Mouse (Mus musculus): ENCODE results near the gene Adap1. TPM values are rescaled to one million over a fixed set of nuclear protein-coding genes. Genes with fewer than 3 reads are reported as not detected.

Adap1 gene
- polyA plus RNA-seq, 1 experiment from 2014 or later = 1.4 TPM

- Histone ChIP-seq H3K9ac (ENCODE audit: low read depth, low read length) (no peak overlapping the region), H3K4me1 (ENCODE audit: control insufficient read depth, insufficient read depth, low read length) (no peaks in the 10 kb centered on the region; the same call in 1 of the 2 replicates), H3K4me3 (ENCODE audit: low read depth, low read length) (no peak overlapping the region), H3K4me2 (no peak overlapping the region), H3K9me3 (replicated peaks; ENCODE audit: control insufficient read depth, low read length) (no peaks in the 10 kb centered on the region), H3K36me3 (ENCODE audit: control insufficient read depth, insufficient read depth, low read length) (no peaks in the 10 kb centered on the region), H3K27me3 (ENCODE audit: control insufficient read depth, insufficient read depth, low read length) (peaks cover 36% of the 10 kb centered on the region), H3K27ac (ENCODE audit: low read depth, low read length) (no peak overlapping the region)
- WGBS (ENCODE audit: insufficient replicate concordance) = 28% methylated on average over 19 of the region's 19 CpGs
- no peak for ATAC-seq (replicated peaks; ENCODE audit: insufficient number of reproducible peaks, low FRiP score, low TSS enrichment)
These were observed 29.9 kb upstream of the Adap1 start for GRCm38 (mm10) chr5:139355235-139355772.

DNA sequence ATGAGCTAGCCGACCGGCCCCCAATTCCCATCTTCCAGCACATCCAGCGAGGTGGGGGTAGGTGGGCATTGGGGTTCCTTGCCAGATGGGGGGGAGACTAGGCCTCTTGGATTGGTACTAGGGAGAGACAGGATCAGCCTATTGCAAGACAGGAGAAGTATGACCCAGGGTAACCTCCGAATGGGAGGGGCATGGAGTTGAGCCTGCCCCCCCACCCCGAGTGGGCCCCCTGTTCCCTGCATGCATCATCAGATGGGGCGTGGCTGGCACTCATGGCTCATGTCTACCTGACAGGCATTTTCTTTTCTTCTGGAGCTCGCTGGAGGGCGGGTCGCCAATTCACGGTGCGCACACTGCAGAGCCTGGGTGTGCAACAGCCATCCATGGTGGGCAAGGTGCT is 28.5 kb upstream of the Adap1 start:
- Histone ChIP-seq H3K4me2 (no peak overlapping the region), H3K36me3 (ENCODE audit: control insufficient read depth, insufficient read depth, low read length) (no peaks in the 10 kb centered on the region), H3K9ac (ENCODE audit: low read depth, low read length) (no peak overlapping the region), H3K9me3 (replicated peaks; ENCODE audit: control insufficient read depth, low read length) (no peaks in the 10 kb centered on the region), H3K4me3 (ENCODE audit: low read depth, low read length) (no peak overlapping the region), H3K27me3 (ENCODE audit: control insufficient read depth, insufficient read depth, low read length) (peaks cover 36% of the 10 kb centered on the region), H3K4me1 (ENCODE audit: control insufficient read depth, insufficient read depth, low read length) (no peaks in the 10 kb centered on the region; the same call in 1 of the 2 replicates), H3K27ac (ENCODE audit: low read depth, low read length) (no peak overlapping the region)
- no peak for ATAC-seq (replicated peaks; ENCODE audit: insufficient number of reproducible peaks, low FRiP score, low TSS enrichment)
- WGBS (ENCODE audit: insufficient replicate concordance) = 80% methylated on average over 11 of the region's 11 CpGs

DNA sequence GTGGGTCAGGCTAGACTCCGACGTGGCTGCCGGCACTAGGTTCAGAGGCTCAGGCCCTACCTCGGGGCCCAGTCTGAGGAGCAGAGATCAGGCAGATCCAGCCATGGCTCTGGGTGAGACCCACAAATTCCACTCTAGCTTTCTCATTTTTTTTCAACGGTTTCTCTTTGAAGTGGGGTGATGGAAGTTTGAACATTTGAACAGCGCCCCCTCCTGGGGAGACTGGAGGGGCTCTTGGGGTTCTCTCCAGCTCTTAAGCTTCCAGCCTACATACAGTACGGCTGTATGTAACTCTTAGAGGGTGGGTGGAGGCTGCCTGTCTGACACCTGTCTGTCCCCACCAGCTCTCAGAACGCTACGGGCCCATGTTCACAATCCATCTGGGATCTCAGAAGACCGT is 28.1 kb upstream of the Adap1 start:
- no peak overlapping the region for H3K9ac ChIP-seq (ENCODE audit: low read depth, low read length)
- no peak for ATAC-seq (replicated peaks; ENCODE audit: insufficient number of reproducible peaks, low FRiP score, low TSS enrichment)
- H3K9me3 ChIP-seq (replicated peaks; ENCODE audit: control insufficient read depth, low read length) = no peaks in the 10 kb centered on the region
- H3K36me3 ChIP-seq (ENCODE audit: control insufficient read depth, insufficient read depth, low read length) = no peaks in the 10 kb centered on the region
- no peak overlapping the region for H3K27ac ChIP-seq (ENCODE audit: low read depth, low read length)
- H3K4me3 ChIP-seq (ENCODE audit: low read depth, low read length) = no peak overlapping the region
- H3K4me1 ChIP-seq (ENCODE audit: control insufficient read depth, insufficient read depth, low read length) = no peaks in the 10 kb centered on the region; the same call in 1 of the 2 replicates
- WGBS (ENCODE audit: insufficient replicate concordance) = 56% methylated on average over 10 of the region's 10 CpGs
- H3K4me2 ChIP-seq = no peak overlapping the region
- H3K27me3 ChIP-seq (ENCODE audit: control insufficient read depth, insufficient read depth, low read length) = peaks cover 36% of the 10 kb centered on the region

DNA sequence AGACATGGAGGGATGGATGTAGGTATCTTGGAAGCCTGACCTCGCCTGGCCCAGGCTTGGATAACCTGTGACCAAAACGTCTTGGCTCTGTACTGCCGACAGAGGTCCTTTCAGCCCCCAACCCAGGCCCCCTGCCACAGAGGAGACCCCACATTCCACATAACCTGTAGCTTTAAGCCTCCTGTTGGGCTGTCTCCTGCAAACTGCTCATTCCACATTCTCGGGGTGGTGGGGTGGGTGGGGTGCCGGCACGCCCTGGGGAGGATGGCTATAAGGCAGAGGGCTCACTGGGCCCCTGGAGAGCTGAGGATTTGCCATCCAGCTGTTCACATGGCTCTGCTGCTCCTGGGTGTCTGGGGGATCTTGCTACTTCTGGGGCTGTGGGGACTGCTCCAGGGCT is 26.9 kb upstream of the Adap1 start, which contains the start of gene Cyp2w1:
Cyp2w1 (plus strand) TSS at position 301 of the 400 bp plus-strand sequence.
- Histone ChIP-seq H3K27ac (ENCODE audit: low read depth, low read length) (no peak within 1 kb of the TSS), H3K36me3 (ENCODE audit: control insufficient read depth, insufficient read depth, low read length) (no peaks in the 10 kb centered on the region)

DNA sequence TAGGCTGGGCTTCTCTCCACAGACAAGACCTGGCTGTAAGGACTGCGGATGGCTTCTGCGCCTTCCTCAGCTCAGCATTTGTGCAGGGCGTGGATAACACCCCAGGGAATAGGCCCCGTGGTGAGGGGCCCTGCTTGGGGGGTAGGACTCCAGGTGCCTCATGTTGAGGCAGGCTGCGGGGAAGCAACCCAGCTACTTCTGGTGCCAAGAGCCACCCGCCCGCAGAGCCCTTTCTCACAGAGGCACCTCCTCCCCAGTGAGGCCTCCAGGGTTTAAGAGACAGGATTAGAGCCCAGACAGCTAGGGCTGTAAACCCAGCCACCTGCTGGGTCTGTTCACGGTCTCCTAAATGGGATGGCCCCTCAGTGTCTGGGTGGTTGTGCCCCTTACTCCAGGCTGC is 26.2 kb upstream of the Adap1 start:
- H3K9me3 ChIP-seq (replicated peaks; ENCODE audit: control insufficient read depth, low read length) = no peaks in the 10 kb centered on the region
- H3K27me3 ChIP-seq (ENCODE audit: control insufficient read depth, insufficient read depth, low read length) = peaks cover 38% of the 10 kb centered on the region
- H3K36me3 ChIP-seq (ENCODE audit: control insufficient read depth, insufficient read depth, low read length) = no peaks in the 10 kb centered on the region
- H3K4me1 ChIP-seq (ENCODE audit: control insufficient read depth, insufficient read depth, low read length) = no peaks in the 10 kb centered on the region; the same call in 1 of the 2 replicates
- no peak overlapping the region for H3K4me2 ChIP-seq
- H3K27ac ChIP-seq (ENCODE audit: low read depth, low read length) = no peak overlapping the region
- no peak for ATAC-seq (replicated peaks; ENCODE audit: insufficient number of reproducible peaks, low FRiP score, low TSS enrichment)
- H3K9ac ChIP-seq (ENCODE audit: low read depth, low read length) = 0 out of 2 replicates have a peak overlapping the region, but pooled peaks have one; percentile 18
- WGBS (ENCODE audit: insufficient replicate concordance) = 35% methylated on average over 7 of the region's 8 CpGs
- H3K4me3 ChIP-seq (ENCODE audit: low read depth, low read length) = no peak overlapping the region

More for the DNA sequence above, 26.9 kb upstream of the Adap1 start, which contains the start of gene Cyp2w1:
- Histone ChIP-seq H3K9ac (ENCODE audit: low read depth, low read length) (0 out of 2 replicates have a peak within 1 kb of the TSS, but pooled peaks have one; percentile 18), H3K27me3 (ENCODE audit: control insufficient read depth, insufficient read depth, low read length) (peaks cover 36% of the 10 kb centered on the region), H3K4me3 (ENCODE audit: low read depth, low read length) (no peak within 1 kb of the TSS), H3K4me1 (ENCODE audit: control insufficient read depth, insufficient read depth, low read length) (no peaks in the 10 kb centered on the region; the same call in 1 of the 2 replicates), H3K9me3 (replicated peaks; ENCODE audit: control insufficient read depth, low read length) (no peaks in the 10 kb centered on the region), H3K4me2 (no peak within 1 kb of the TSS)
- no peak for ATAC-seq (replicated peaks; ENCODE audit: insufficient number of reproducible peaks, low FRiP score, low TSS enrichment)
- 51% methylated on average over 6 of the region's 6 CpGs for WGBS (ENCODE audit: insufficient replicate concordance)

DNA sequence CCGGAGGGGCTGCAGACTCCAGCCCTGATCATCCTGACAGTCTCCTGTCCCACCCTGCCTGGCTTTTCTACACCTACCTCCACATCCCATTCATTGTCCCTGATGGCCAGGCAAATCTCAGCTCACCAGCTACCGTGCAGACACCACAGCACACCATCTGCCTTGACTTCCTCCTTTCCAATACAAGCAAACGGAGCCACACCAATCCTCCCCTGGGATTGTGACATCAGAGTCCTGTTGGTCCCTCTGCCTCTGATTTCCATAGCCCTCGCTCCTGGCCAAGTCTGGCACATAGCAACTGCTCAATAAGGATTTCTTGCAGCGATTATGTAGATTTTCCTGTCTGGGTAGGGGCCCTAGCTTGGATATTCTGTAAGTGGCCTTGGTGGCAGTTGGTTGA is 25.7 kb upstream of the Adap1 start, which contains the start of gene Cox19:
Cox19 (minus strand) TSS at position 285 of the 400 bp plus-strand sequence.
- H3K4me1 ChIP-seq (ENCODE audit: control insufficient read depth, insufficient read depth, low read length) = no peaks in the 10 kb centered on the region; the same call in 1 of the 2 replicates
- no peaks in the 10 kb centered on the region for H3K36me3 ChIP-seq (ENCODE audit: control insufficient read depth, insufficient read depth, low read length)
- H3K9ac ChIP-seq (ENCODE audit: low read depth, low read length) = 0 out of 2 replicates have a peak within 1 kb of the TSS, but pooled peaks have one; percentile 18
- no peaks in the 10 kb centered on the region for H3K9me3 ChIP-seq (replicated peaks; ENCODE audit: control insufficient read depth, low read length)
- whole genome bisulfite sequencing (ENCODE audit: insufficient replicate concordance) = 34% methylated on average over 5 of the region's 5 CpGs
- peaks cover 33% of the 10 kb centered on the region for H3K27me3 ChIP-seq (ENCODE audit: control insufficient read depth, insufficient read depth, low read length)
- no peak within 1 kb of the TSS for H3K4me2 ChIP-seq
- no peak within 1 kb of the TSS for H3K27ac ChIP-seq (ENCODE audit: low read depth, low read length)
- ATAC-seq (replicated peaks; ENCODE audit: insufficient number of reproducible peaks, low FRiP score, low TSS enrichment) = no peak
- no peak within 1 kb of the TSS for H3K4me3 ChIP-seq (ENCODE audit: low read depth, low read length)

- Histone ChIP-seq H3K9me3 (replicated peaks; ENCODE audit: control insufficient read depth, low read length) (no peaks in the 10 kb centered on the region), H3K4me1 (ENCODE audit: control insufficient read depth, insufficient read depth, low read length) (no peaks in the 10 kb centered on the region; the same call in 1 of the 2 replicates), H3K9ac (ENCODE audit: low read depth, low read length) (no peak overlapping the region), H3K27me3 (ENCODE audit: control insufficient read depth, insufficient read depth, low read length) (peaks cover 22% of the 10 kb centered on the region), H3K27ac (ENCODE audit: low read depth, low read length) (no peak overlapping the region), H3K4me2 (no peak overlapping the region), H3K36me3 (ENCODE audit: control insufficient read depth, insufficient read depth, low read length) (no peaks in the 10 kb centered on the region), H3K4me3 (ENCODE audit: low read depth, low read length) (no peak overlapping the region)
- WGBS (ENCODE audit: insufficient replicate concordance) = 69% methylated on average over 6 of the region's 6 CpGs
- peak; percentile 37; the same call in 1 of the 2 replicates for ATAC-seq (replicated peaks; ENCODE audit: insufficient number of reproducible peaks, low FRiP score, low TSS enrichment)
These were observed 24.3 kb upstream of the Adap1 start for GRCm38 (mm10) chr5:139349713-139350112.

DNA sequence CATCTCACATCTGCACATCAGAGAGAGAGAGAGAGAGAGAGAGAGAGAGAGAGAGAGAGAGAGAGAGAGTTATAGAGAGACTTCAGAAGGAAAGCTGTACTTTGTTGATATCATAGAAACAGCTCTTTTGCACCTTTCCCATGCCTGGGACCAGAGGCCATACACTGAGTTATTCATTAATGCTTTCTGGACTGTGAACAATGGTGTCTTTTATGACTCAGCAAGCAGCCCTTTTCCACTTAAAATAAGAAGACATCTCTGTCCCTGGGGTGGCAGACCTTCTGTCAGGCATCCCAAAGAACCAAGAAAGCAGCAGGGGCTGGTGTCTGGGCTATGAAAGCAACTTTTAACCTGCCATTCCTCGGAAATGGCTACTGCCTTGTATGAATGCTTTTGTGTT is 21.8 kb upstream of the Adap1 start:
- H3K27me3 ChIP-seq (ENCODE audit: control insufficient read depth, insufficient read depth, low read length) = peaks cover 13% of the 10 kb centered on the region
- H3K36me3 ChIP-seq (ENCODE audit: control insufficient read depth, insufficient read depth, low read length) = peaks cover under 1% of the 10 kb centered on the region; the same call in 1 of the 2 replicates
- no peak overlapping the region for H3K27ac ChIP-seq (ENCODE audit: low read depth, low read length)
- no peak overlapping the region for H3K4me2 ChIP-seq
- ATAC-seq (replicated peaks; ENCODE audit: insufficient number of reproducible peaks, low FRiP score, low TSS enrichment) = no peak
- H3K9ac ChIP-seq (ENCODE audit: low read depth, low read length) = no peak overlapping the region
- WGBS (ENCODE audit: insufficient replicate concordance) = 39% methylated on average over 1 of the region's 1 CpGs
- no peak overlapping the region for H3K4me3 ChIP-seq (ENCODE audit: low read depth, low read length)
- peaks cover 8% of the 10 kb centered on the region for H3K4me1 ChIP-seq (ENCODE audit: control insufficient read depth, insufficient read depth, low read length)
- H3K9me3 ChIP-seq (replicated peaks; ENCODE audit: control insufficient read depth, low read length) = no peaks in the 10 kb centered on the region

DNA sequence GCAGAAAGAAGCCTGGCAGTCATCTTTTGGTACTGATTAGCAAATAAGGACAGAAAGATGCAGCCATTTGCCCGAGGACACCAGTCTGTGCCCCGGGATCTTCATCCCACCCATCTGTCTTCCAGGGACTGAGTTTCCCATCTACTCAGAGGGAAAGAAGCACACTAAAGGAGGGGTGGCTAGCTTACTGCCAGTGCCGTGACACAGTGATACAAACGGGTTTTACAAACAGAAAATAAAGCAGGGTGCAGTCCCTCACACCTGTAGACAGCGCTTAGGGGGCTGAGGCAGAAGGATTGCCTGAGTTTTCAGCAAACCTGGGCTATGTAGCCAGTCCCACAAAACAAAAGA is 19.9 kb upstream of the Adap1 start:
- Histone ChIP-seq H3K9ac (ENCODE audit: low read depth, low read length) (peak overlapping the region; percentile 46; the same call in 1 of the 2 replicates), H3K4me2 (peak overlapping the region; percentile 82), H3K4me3 (ENCODE audit: low read depth, low read length) (peak overlapping the region; percentile 91), H3K27me3 (ENCODE audit: control insufficient read depth, insufficient read depth, low read length) (peaks cover 4% of the 10 kb centered on the region; the same call in 1 of the 2 replicates), H3K4me1 (ENCODE audit: control insufficient read depth, insufficient read depth, low read length) (peaks cover 8% of the 10 kb centered on the region), H3K36me3 (ENCODE audit: control insufficient read depth, insufficient read depth, low read length) (peaks cover 9% of the 10 kb centered on the region), H3K27ac (ENCODE audit: low read depth, low read length) (no peak overlapping the region), H3K9me3 (replicated peaks; ENCODE audit: control insufficient read depth, low read length) (no peaks in the 10 kb centered on the region)
- 12% methylated on average over 5 of the region's 5 CpGs for WGBS (ENCODE audit: insufficient replicate concordance)
- ATAC-seq (replicated peaks; ENCODE audit: insufficient number of reproducible peaks, low FRiP score, low TSS enrichment) = no peak; the same call in 1 of the 2 replicates
